Mouse (Mus musculus): Measurements from ENCODE around the gene Scai.

- TF ChIP-seq POLR2A (IDR thresholded peaks at IDR 0.05; ENCODE audit: borderline replicate concordance, low read depth, low read length), result no peak
- peak; percentile 60 for TF ChIP-seq CTCF (IDR thresholded peaks at IDR 0.05; ENCODE audit: low read depth, low read length)
Observed at GRCm38 (mm10) chr2:39190561-39191056, at the start of gene Scai.
